Mouse (Mus musculus) adrenal gland, adult 2 months (tissue): ENCODE measurements around the gene Hacl1. TPM values are rescaled to one million over a fixed set of nuclear protein-coding genes. Genes with fewer than 3 reads are reported as not detected.

Experiments
- DNase-seq: peaks from one replicate; pipeline ENCODE4 v3.0.0; 2021
- long read RNA-seq: library from polyadenylated mRNA; stranded (forward); transcript quantifications from one replicate; pipeline ENCODE4 v2.0.0, GENCODE M21; 2021
- polyA plus RNA-seq: library from polyadenylated mRNA; depleted of rRNA; stranded (reverse); fragments of >200 nt; gene quantifications from 2 replicates; pipeline ENCODE4 v1.2.3, GENCODE M21; 2012; rRNA removed
- total RNA-seq, 2 experiments: library from RNA; stranded (reverse); gene quantifications; 2 replicates each; pipeline ENCODE4 v1.2.3; 2021

The Hacl1 gene
- 10 to 100 TPM; 38.9 to 67.1 TPM for total RNA-seq
- polyA plus RNA-seq = 10.8 and 15.2 TPM in 2 replicates
- long read RNA-seq, transcript Hacl1-201 (17 exons, 2,644 nt) = major isoform, 25 of 28 reads
- long read RNA-seq, partial matches to known transcripts = 0 of 28 reads
- long read RNA-seq, other reads (novel, unspliced or antisense) = 3 of 28 reads

GRCm38 (mm10) chr14:31640890-31641505 is at the start of gene Hacl1, which contains the start of gene Btd:
Gene Hacl1, minus strand, starts transcription at chr14:31641286.
Gene Btd, plus strand, starts transcription at chr14:31641028.
- DNase-seq = peak; percentile 95

DNA sequence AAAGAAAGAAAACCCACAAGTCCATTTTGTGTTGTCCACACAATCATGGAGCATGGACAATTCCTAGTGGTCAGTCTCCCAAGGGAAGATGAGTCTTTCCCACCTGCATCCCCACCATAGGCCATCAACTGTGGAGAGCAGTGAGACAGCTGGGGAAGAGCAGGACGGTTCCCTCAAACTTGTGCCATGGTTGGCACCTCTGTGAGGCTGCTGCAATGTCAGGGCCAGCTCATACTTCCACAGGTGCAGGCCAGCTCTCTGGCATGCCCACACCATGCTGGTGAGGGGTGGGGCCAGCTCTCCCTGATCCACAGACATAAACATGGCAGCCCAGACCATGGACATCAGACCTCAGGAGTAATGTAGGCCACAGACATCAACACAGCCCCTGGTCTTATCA is 45.1 kb upstream of the Hacl1 start:
- DNase-seq = no peak

GRCm38 (mm10) chr14:31685680-31686079 is 44.6 kb upstream of the Hacl1 start:
- DNase-seq = no peak

- DNase-seq = no peak
Observed at GRCm38 (mm10) chr14:31684343-31685040, 43.4 kb upstream of the Hacl1 start.

- DNase-seq = no peak
Observed at GRCm38 (mm10) chr14:31683610-31684009, 42.5 kb upstream of the Hacl1 start.

GRCm38 (mm10) chr14:31681931-31682555 is 41.0 kb upstream of the Hacl1 start:
- DNase-seq = no peak

DNA sequence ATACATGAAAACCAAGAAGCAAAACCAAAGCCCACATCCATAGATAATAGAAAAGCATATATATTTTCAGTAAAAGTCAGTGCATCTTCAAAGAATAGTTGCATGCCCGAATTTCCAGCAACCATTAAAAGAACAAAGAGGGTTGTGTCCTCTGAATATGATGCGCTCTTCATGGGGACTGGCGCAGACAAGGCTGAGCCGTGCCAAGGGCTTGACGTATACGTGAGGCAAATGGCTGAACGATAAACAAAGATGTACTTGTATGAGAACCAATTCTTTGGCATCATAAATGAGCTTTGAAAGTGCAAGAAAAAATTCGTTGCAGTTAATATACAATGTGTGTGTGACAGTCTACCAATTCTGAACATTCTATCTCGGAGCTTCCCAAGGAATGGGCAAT is 40.2 kb upstream of the Hacl1 start:
- DNase-seq = no peak

DNA sequence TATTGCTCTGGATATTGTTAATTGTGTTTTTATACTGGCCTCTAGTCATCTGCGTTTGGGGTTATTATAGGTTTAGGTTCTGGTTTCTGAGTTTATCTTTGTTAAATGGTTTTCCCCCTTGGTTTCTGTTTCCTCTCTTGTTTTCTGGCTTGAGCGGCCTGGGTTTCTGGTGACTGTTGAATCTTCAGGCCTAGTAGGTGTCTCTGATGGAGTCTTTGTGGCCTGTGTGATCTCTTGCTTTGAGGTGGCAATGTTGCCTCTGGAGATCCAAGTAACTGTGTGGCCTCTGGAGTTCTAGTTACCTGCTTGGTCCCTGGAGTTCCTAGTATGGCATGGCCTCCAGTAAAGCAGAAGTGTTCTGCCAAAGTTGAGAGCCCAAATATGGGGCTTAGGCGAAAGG is 39.6 kb upstream of the Hacl1 start:
- DNase-seq = no peak

DNA sequence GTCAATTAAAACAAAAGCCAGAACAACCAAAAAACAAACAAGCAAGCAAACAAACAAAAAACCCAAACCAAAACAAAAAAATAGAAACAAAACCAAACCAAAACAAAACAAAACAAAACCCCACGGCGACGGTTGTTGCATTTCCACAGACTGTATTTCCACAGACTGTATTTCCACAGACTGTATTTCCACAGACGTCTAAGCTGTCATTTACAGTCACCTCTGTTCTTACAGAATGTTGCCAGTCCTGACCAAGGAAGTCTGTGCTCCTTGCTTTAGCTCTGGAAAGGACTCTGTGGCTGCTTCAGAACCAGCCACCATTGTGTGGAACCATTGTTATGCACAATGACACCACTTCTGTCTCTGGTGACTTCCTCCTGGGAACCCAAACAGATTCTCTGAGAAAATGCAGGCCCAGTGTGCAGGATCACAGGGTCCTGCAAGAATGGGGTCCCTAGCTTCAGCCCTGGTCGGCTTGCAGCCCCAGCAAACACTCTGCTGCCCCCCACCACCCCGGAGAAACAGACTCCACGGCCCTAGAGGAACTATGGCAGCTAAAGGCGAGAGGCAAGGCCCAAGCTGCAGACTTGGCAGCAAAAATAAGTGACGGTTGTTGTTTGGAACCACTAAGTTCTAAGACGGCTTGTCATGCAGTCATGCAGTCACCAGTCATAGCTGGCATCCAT is 30.7 kb upstream of the Hacl1 start:
- no peak for DNase-seq

DNA sequence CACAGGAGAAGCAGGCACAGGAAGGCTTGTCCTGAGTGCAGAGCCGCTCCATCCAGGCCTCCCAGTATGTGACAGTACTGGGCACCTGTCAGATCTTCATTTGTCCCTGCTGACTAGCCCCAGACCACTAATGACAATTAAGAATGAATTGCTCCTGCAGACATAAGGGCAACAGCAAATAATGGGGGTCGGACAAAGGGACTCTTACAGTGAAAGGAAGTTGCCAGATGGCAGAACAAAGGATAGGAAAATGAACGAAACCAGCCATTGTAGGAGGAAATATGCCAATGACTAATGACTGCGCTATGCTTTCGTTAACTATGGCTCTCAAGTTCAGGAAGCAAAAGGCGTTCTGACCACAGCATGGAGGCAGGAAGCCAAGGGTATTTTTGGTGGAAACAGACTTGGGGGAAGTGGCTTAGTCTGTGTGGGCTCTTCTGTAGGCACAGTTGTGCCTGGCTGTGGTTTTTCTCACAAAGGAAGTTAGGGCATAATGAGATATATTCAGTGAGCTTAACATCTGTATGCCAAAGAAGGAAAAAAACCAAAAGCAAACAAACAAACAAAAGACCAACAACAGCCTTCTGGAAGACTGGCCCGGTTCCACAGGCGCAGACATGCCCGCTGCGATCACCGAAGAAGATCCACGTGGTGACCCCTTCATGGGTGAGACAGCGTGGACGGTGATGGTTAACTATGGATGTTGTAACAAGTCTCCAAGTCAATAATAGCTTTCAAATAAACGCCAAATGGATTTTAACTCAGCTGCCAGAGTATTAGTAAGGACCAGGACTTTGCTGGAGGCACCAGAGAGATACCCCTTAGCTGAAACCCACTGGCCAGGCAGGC is 28.8 kb upstream of the Hacl1 start:
- peak; percentile 43 for DNase-seq

- peak; percentile 92 for DNase-seq
Observed at GRCm38 (mm10) chr14:31669161-31669611, 28.1 kb upstream of the Hacl1 start.

DNA sequence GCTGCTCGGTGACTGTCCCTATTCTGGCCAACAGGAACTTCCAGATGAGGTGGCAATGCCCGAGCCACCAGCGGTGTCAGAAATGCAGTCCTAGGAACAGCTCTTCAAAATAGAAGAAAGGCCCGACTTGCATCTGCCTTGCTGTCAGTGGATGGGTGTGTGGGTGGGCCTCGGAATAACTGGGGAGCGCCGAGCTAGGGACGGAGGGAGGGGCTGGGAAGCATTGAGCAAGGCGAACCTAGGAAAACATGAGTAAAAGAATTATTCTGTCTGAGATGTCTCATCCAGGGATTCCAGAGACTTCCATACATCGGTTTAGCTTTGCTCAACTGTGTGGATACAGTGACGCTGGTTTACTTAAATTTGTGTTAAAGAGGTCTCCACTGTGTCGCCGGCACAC is 27.2 kb upstream of the Hacl1 start:
- no peak for DNase-seq

GRCm38 (mm10) chr14:31667741-31668140 is 26.7 kb upstream of the Hacl1 start:
- DNase-seq = no peak

DNA sequence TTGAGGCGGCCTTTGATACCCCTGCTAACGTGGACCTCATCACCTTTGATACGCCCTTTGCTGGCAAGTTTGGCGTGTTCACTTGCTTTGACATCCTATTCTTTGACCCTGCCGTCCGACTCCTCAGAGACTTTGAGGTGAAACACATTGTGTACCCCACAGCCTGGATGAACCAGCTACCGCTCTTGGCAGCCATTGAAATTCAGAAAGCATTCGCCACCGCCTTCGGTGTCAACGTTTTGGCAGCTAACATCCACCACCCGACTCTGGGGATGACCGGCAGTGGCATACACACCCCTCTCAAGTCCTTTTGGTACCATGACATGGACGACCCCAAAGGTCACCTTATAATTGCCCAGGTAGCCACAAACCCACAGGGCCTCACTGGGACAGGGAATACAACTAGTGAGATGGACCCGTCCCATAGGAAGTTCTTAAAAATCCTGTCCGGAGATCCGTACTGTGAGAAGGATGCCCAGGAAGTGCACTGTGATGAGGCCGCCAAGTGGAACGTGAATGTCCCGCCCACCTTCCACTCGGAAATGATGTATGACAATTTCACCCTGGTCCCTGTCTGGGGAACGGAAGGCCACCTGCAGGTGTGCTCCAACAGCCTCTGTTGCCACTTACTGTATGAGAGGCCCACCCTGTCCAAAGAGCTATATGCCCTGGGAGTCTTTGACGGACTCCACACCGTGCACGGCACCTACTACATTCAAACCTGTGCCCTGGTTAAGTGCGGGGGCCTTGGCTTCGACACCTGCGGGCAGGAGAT is 26.0 kb upstream of the Hacl1 start:
- no peak for DNase-seq

DNA sequence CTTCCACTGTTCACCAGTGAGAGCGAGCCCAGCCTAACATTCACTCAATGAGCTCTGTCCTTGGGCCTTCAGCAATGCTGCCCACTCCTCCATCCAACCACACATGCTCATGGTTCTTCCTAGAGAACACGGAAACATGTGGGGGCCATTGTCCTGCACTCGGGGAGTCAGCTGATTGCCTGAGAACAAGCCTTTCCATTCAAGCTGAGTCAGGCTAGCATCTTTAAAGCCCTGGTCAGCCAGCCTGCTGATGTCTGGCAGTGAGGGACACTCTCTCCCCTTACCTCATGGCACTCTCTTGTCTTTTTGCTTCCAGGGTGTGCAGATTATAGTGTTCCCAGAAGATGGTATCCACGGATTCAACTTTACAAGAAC is 24.5 kb upstream of the Hacl1 start:
- DNase-seq = no peak

DNA sequence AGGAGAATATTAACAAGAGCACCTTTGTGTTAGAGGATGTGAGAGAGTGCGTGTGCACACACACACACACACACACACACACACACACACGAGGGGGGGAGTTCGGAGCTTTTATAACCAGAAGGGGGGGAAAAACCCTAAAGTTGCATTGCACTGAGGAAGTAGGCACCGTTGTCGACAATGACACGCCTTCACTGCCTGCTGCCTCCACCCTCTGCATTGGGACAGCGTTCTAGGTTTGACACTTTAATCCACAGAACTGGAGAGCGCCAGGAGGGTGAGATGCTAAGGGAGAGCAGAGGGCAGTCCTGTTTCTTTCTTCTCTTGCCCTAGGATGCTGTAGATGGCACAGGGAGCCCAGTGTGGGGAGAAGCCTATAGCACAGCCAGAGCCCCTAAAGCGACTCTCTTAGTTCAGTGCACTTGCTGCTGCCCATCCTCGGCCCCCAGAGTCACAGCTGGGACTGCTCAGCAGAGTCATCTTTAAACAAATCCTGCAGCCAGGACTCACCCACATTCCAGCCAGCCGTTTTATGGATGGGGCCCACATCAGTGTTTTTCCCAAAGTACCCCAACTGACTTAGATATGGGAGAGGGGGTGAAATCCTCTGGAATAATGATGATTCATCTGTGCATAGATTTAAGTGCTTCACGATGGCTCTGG is 23.9 kb upstream of the Hacl1 start:
- no peak for DNase-seq

DNA sequence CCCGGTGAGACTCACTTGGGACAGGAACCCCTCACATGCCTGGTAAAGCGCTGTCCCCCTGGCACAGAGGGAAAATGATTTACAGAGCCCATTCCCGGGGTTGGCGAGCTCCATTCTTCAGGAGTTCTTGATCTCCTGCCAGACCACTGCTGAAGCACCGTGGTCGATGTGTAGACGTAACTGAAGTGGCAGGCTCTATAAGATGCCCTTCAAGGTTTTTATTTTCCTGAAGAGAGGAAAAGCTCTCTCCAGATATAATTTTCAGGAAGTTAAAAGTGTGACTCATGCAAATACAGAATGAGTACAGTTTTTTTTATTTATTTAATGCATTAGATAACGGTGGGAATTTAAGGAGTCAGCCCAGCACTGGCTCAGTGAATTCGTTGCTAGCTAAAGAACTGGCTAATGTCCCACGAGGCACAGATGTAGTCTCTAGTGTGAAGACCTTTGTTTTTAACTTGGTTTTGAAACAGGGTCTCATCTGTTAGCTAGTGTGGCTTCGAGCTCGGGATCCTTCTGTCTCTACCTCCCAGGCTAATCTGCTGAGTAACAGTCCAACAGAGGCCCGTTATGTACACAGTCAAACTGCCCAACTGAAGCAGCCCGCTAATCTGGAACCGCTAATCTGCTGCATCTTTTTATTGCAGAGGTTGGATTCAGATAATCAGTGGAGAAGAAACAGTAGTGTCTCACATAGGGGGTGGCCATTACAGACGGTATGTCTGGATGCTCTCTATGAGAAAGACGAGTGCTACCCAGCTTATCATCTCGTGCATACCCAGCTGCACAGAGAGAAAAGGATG is 23.2 kb upstream of the Hacl1 start:
- DNase-seq = no peak

- DNase-seq = no peak
Observed at GRCm38 (mm10) chr14:31663376-31664099, 22.5 kb upstream of the Hacl1 start.
